Mouse (Mus musculus) CH12.LX (cell line): ENCODE results near the gene Clcc1. TPM values are rescaled to one million over a fixed set of nuclear protein-coding genes. Genes with fewer than 3 reads are reported as not detected.

Experiments
- DNase-seq: peaks from one replicate; pipeline ENCODE4 v3.0.0-alpha.2; 2013; ENCODE audit errors: extremely low read depth
- H3K27ac ChIP-seq: 2 replicates; pipeline ENCODE4 v1.5.1; 2012; ENCODE audit warnings: low read depth, mild to moderate bottlenecking, control low read depth, moderate library complexity; ENCODE audit not compliant: insufficient read depth
- H3K27me3 ChIP-seq: replicated peaks from 2 replicates; pipeline ENCODE3; 2012; ENCODE audit warnings: inconsistent platforms
- H3K36me3 ChIP-seq, 2 experiments: replicated peaks in 1 of 2; 2 replicates each; pipeline versions ENCODE3 to v1.6.1; 2012; ENCODE audit warnings: inconsistent platforms in 1 of 2, low read length in 1 of 2, mild to moderate bottlenecking in 1 of 2, mixed read lengths in 1 of 2, moderate library complexity in 1 of 2; ENCODE audit not compliant: control insufficient read depth in 1 of 2, insufficient read depth in 1 of 2
- H3K4me1 ChIP-seq, 2 experiments: 2 replicates each; pipeline ENCODE4 v1.6.1; 2012; ENCODE audit warnings: inconsistent platforms in 1 of 2, moderate library complexity in 1 of 2; ENCODE audit not compliant: insufficient read depth in 2 of 2, control insufficient read depth in 1 of 2
- H3K4me2 ChIP-seq: 2 replicates; pipeline ENCODE4 v1.6.1; 2012; ENCODE audit warnings: low read depth, mild to moderate bottlenecking, control low read depth; ENCODE audit not compliant: poor library complexity, insufficient read depth, severe bottlenecking
- H3K4me3 ChIP-seq, 3 experiments: fragments of 150-350 bp in 1 of 3; sonication (generic) in 1 of 3; replicated peaks in 1 of 3; 2 replicates each; pipeline versions ENCODE3 to v1.5.1; 2011 to 2012; ENCODE audit warnings: low read depth in 2 of 3, low read length in 2 of 3, mild to moderate bottlenecking in 2 of 3, moderate library complexity in 2 of 3, control low read depth in 1 of 3, improper control_type of control experiment in 1 of 3, inconsistent platforms in 1 of 3, mixed read lengths in 1 of 3; ENCODE audit not compliant: poor library complexity in 1 of 3
- H3K79me2 ChIP-seq: replicated peaks from 2 replicates; pipeline ENCODE4 v1.6.1; 2012; ENCODE audit warnings: mild to moderate bottlenecking, moderate library complexity; ENCODE audit not compliant: control insufficient read depth, poor library complexity, insufficient read depth, severe bottlenecking; ENCODE audit errors: extremely low read depth
- H3K9ac ChIP-seq: 2 replicates; pipeline ENCODE4 v1.6.1; 2012; ENCODE audit warnings: low read depth, mild to moderate bottlenecking, control low read depth, moderate library complexity; ENCODE audit not compliant: insufficient read depth
- H3K9me3 ChIP-seq: replicated peaks from 2 replicates; pipeline ENCODE3; 2012; ENCODE audit warnings: low read length, inconsistent platforms, mixed read lengths
- CHD1 ChIP-seq: IDR thresholded peaks from 2 replicates; pipeline ENCODE4 v1.6.1; 2012; ENCODE audit warnings: low read depth, low read length, improper control_type of control experiment, inconsistent platforms
- CTCF ChIP-seq, 2 experiments: IDR thresholded peaks in 1 of 2; conservative IDR thresholded peaks in 1 of 2; 2 replicates each; pipeline ENCODE4 v1.5.1; 2011 to 2012; ENCODE audit warnings: low read depth in 2 of 2, low read length in 2 of 2, improper control_type of control experiment in 1 of 2, inconsistent platforms in 1 of 2, mild to moderate bottlenecking in 1 of 2, moderate library complexity in 1 of 2
- EP300 ChIP-seq: IDR thresholded peaks from 2 replicates; pipeline ENCODE4 v1.6.1; 2011; ENCODE audit warnings: low read length, improper control_type of control experiment
- GABPA ChIP-seq: IDR thresholded peaks from 2 replicates; pipeline ENCODE4 v1.6.1; 2012; ENCODE audit warnings: low read depth, low read length, improper control_type of control experiment, inconsistent platforms; ENCODE audit not compliant: insufficient replicate concordance
- HCFC1 ChIP-seq: IDR thresholded peaks from 2 replicates; pipeline ENCODE4 v1.6.1; 2012; ENCODE audit warnings: low read depth, mild to moderate bottlenecking, inconsistent platforms, low read length, improper control_type of control experiment
- IRF4 ChIP-seq: IDR thresholded peaks from 2 replicates; pipeline ENCODE4 v1.6.1; 2014; ENCODE audit warnings: low read depth, mild to moderate bottlenecking, inconsistent platforms, low read length, improper control_type of control experiment
- KAT2A ChIP-seq: IDR thresholded peaks from 2 replicates; pipeline ENCODE4 v1.6.1; 2012; ENCODE audit warnings: low read length, improper control_type of control experiment, inconsistent platforms; ENCODE audit not compliant: insufficient replicate concordance
- MAX ChIP-seq: IDR thresholded peaks from 2 replicates; pipeline ENCODE4 v1.6.1; 2011; ENCODE audit warnings: low read length, improper control_type of control experiment
- MYC ChIP-seq: IDR thresholded peaks from 2 replicates; pipeline ENCODE4 v1.6.1; 2011; ENCODE audit warnings: low read depth, mild to moderate bottlenecking, improper control_type of control experiment, low read length
- NELFE ChIP-seq: IDR thresholded peaks from 2 replicates; pipeline ENCODE4 v1.6.1; 2011; ENCODE audit warnings: low read depth, low read length, improper control_type of control experiment
- NRF1 ChIP-seq: IDR thresholded peaks from 2 replicates; pipeline ENCODE4 v1.6.1; 2014; ENCODE audit warnings: low read depth, mild to moderate bottlenecking, inconsistent platforms, low read length, improper control_type of control experiment, moderate library complexity
- PAX5 ChIP-seq: IDR thresholded peaks from 2 replicates; pipeline ENCODE4 v1.6.1; 2012; ENCODE audit warnings: low read length, inconsistent platforms, mixed read lengths
- RCOR1 ChIP-seq: conservative IDR thresholded peaks from 2 replicates; pipeline ENCODE4 v1.6.1; 2012; ENCODE audit warnings: low read depth, mild to moderate bottlenecking, inconsistent platforms, low read length, improper control_type of control experiment
- SIN3A ChIP-seq: IDR thresholded peaks from 2 replicates; pipeline ENCODE4 v1.6.1; 2012; ENCODE audit warnings: low read length, improper control_type of control experiment, inconsistent platforms
- TBP ChIP-seq: conservative IDR thresholded peaks from 2 replicates; pipeline ENCODE4 v1.6.1; 2011; ENCODE audit warnings: low read depth, low read length, improper control_type of control experiment
- TCF12 ChIP-seq: IDR thresholded peaks from 2 replicates; pipeline ENCODE4 v1.6.1; 2014; ENCODE audit warnings: low read depth, mild to moderate bottlenecking, inconsistent platforms, low read length, improper control_type of control experiment
- USF1 ChIP-seq: IDR thresholded peaks from 2 replicates; pipeline ENCODE4 v1.6.1; 2014; ENCODE audit warnings: low read depth, mild to moderate bottlenecking, inconsistent platforms, low read length, improper control_type of control experiment
- ZC3H11A ChIP-seq: IDR thresholded peaks from 2 replicates; pipeline ENCODE4 v1.6.1; 2012; ENCODE audit warnings: low read depth, mild to moderate bottlenecking, inconsistent platforms, low read length, improper control_type of control experiment
- dilution Hi-C: fragments of 300-500 bp; cut with MboI; formaldehyde crosslinking; loops from 2 replicates; pipeline ENCODE4 v1.14.3; 2020; ENCODE audit warnings: low sequenced_read_pairs; ENCODE audit not compliant: extremely low pct_unique_long_range_greater_than_20kb, extremely low pct_ligation_motif_present
- in situ Hi-C: fragments of 300-500 bp; cut with MboI; formaldehyde crosslinking; loops from 3 replicates; pipeline ENCODE4 v1.14.3; 2019; ENCODE audit warnings: low sequenced_read_pairs, low pct_ligation_motif_present, low pct_unique_long_range_greater_than_20kb, mixed read lengths
- polyA plus RNA-seq: library from polyadenylated mRNA; unstranded; fragments of >175 nt; gene quantifications from 2 replicates; pipeline ENCODE4 v1.2.1, GENCODE M21; 2012; ENCODE audit warnings: low read depth; ENCODE audit not compliant: insufficient read length
- total RNA-seq, 2 experiments: library from RNA; depleted of rRNA; stranded (reverse); fragments of 300-350 nt in 1 of 2; fragments of >200 nt in 1 of 2; gene quantifications; 2 replicates each; pipeline ENCODE4 v1.2.3; 2012 to 2014

Gene Clcc1
- total and polyA plus RNA-seq, 3 experiments, result 31.6 to 51.4 (median 36.3) TPM

GRCm38 (mm10) chr3:108608906-108609305, 44.8 kb upstream of the Clcc1 start:
- Histone ChIP-seq H3K4me2 (peak overlapping the region; percentile 50; the same call in 1 of the 2 replicates), H3K4me3 (no peak overlapping the region), H3K9me3 (no peaks in the 10 kb centered on the region), H3K27me3 (no peaks in the 10 kb centered on the region), H3K4me1 (peaks cover 0 to 13% of the 10 kb centered on the region in 2 experiments; a peak in 2 of 4 replicates), H3K9ac (no peak overlapping the region), H3K27ac (no peak overlapping the region), H3K79me2 (no peaks in the 10 kb centered on the region), H3K36me3 (peaks cover 0 to 3% of the 10 kb centered on the region in 2 experiments)
- DNase-seq, result peak; percentile 64
- dilution Hi-C loops, result no loop called here
- in situ Hi-C loops, result no loop called here
- TF ChIP-seq CTCF (conservative IDR thresholded peaks at IDR 0.05 in 1 of 2, IDR thresholded peaks at IDR 0.05 in 1 of 2; ENCODE audit: low read depth in 2 of 2, low read length in 2 of 2), result peak in 1 of 2 experiments; percentile 15; a peak in 1 of 4 replicates
- TF ChIP-seq ZC3H11A, result no peak

GRCm38 (mm10) chr3:108634761-108635160, 19.0 kb upstream of the Clcc1 start:
- H3K9ac ChIP-seq, result no peak overlapping the region
- H3K4me3 ChIP-seq, result no peak overlapping the region
- no peaks in the 10 kb centered on the region for H3K79me2 ChIP-seq
- H3K9me3 ChIP-seq, result no peaks in the 10 kb centered on the region
- no peak overlapping the region for H3K4me2 ChIP-seq
- H3K36me3 ChIP-seq, result peaks cover 0 to 2% of the 10 kb centered on the region in 2 experiments
- in situ Hi-C loops (no loop called here), dilution Hi-C loops (no loop called here)
- no peak overlapping the region for H3K27ac ChIP-seq
- TF ChIP-seq MYC (no peak), IRF4 (no peak), GABPA (no peak), CHD1 (no peak), TCF12 (no peak), CTCF (conservative IDR thresholded peaks at IDR 0.05 in 1 of 2, IDR thresholded peaks at IDR 0.05 in 1 of 2; ENCODE audit: low read depth in 2 of 2, low read length in 2 of 2) (no peak), KAT2A (no peak), TBP (no peak), NRF1 (no peak), NELFE (no peak), RCOR1 (no peak), PAX5 (no peak), USF1 (no peak), SIN3A (no peak), MAX (no peak), EP300 (no peak), HCFC1 (no peak)
- no peaks in the 10 kb centered on the region for H3K4me1 ChIP-seq
- no peaks in the 10 kb centered on the region for H3K27me3 ChIP-seq
- DNase-seq, result no peak
